Mouse (Mus musculus): ENCODE data around the gene Fam189a1. TPM values are rescaled to one million over a fixed set of nuclear protein-coding genes. Genes with fewer than 3 reads are reported as not detected.

Fam189a1 gene
- polyA plus RNA-seq, 1 experiment from 2014 or later, result 0.65 TPM

GRCm38 (mm10) chr7:64962128-64962527 lies 194.2 kb downstream of the Fam189a1 start:
- Histone ChIP-seq H3K9ac (ENCODE audit: low read depth, low read length) (no peak overlapping the region), H3K27ac (ENCODE audit: low read depth, low read length) (no peak overlapping the region), H3K4me1 (ENCODE audit: control insufficient read depth, insufficient read depth, low read length) (no peaks in the 10 kb centered on the region), H3K36me3 (ENCODE audit: control insufficient read depth, insufficient read depth, low read length) (no peaks in the 10 kb centered on the region), H3K9me3 (ENCODE audit: control insufficient read depth, low read length) (no peaks in the 10 kb centered on the region), H3K4me2 (replicated peaks; ENCODE audit: low read depth, low read length) (no peak overlapping the region), H3K4me3 (ENCODE audit: low read length) (no peak overlapping the region), H3K27me3 (ENCODE audit: control insufficient read depth, insufficient read depth, low read length) (no peaks in the 10 kb centered on the region)
- no peak for ATAC-seq (ENCODE audit: low FRiP score, low TSS enrichment)
- WGBS, result 90% methylated on average over 3 of the region's 3 CpGs

- H3K27ac ChIP-seq (ENCODE audit: low read depth, low read length), result no peak overlapping the region
- no peaks in the 10 kb centered on the region for H3K27me3 ChIP-seq (ENCODE audit: control insufficient read depth, insufficient read depth, low read length)
- H3K4me2 ChIP-seq (replicated peaks; ENCODE audit: low read depth, low read length), result no peak overlapping the region
- H3K4me3 ChIP-seq (ENCODE audit: low read length), result no peak overlapping the region
- no peaks in the 10 kb centered on the region for H3K36me3 ChIP-seq (ENCODE audit: control insufficient read depth, insufficient read depth, low read length)
- no peaks in the 10 kb centered on the region for H3K9me3 ChIP-seq (ENCODE audit: control insufficient read depth, low read length)
- no peaks in the 10 kb centered on the region for H3K4me1 ChIP-seq (ENCODE audit: control insufficient read depth, insufficient read depth, low read length)
- 39% methylated on average over 6 of the region's 6 CpGs for WGBS
- H3K9ac ChIP-seq (ENCODE audit: low read depth, low read length), result no peak overlapping the region
- no peak for ATAC-seq (ENCODE audit: low FRiP score, low TSS enrichment)
These were observed 197.3 kb downstream of the Fam189a1 start for GRCm38 (mm10) chr7:64959087-64959486.

GRCm38 (mm10) chr7:64952181-64952580 lies 204.2 kb downstream of the Fam189a1 start:
- WGBS, result 54% methylated on average over 2 of the region's 2 CpGs
- Histone ChIP-seq H3K4me2 (replicated peaks; ENCODE audit: low read depth, low read length) (no peak overlapping the region), H3K4me1 (ENCODE audit: control insufficient read depth, insufficient read depth, low read length) (no peaks in the 10 kb centered on the region), H3K27me3 (ENCODE audit: control insufficient read depth, insufficient read depth, low read length) (no peaks in the 10 kb centered on the region), H3K9ac (ENCODE audit: low read depth, low read length) (no peak overlapping the region), H3K36me3 (ENCODE audit: control insufficient read depth, insufficient read depth, low read length) (no peaks in the 10 kb centered on the region), H3K27ac (ENCODE audit: low read depth, low read length) (no peak overlapping the region), H3K9me3 (ENCODE audit: control insufficient read depth, low read length) (no peaks in the 10 kb centered on the region), H3K4me3 (ENCODE audit: low read length) (no peak overlapping the region)
- ATAC-seq (ENCODE audit: low FRiP score, low TSS enrichment), result no peak

- no peak for ATAC-seq (ENCODE audit: low FRiP score, low TSS enrichment)
- Histone ChIP-seq H3K9ac (ENCODE audit: low read depth, low read length) (no peak overlapping the region), H3K36me3 (ENCODE audit: control insufficient read depth, insufficient read depth, low read length) (no peaks in the 10 kb centered on the region), H3K4me3 (ENCODE audit: low read length) (no peak overlapping the region), H3K4me1 (ENCODE audit: control insufficient read depth, insufficient read depth, low read length) (no peaks in the 10 kb centered on the region), H3K27ac (ENCODE audit: low read depth, low read length) (no peak overlapping the region), H3K4me2 (replicated peaks; ENCODE audit: low read depth, low read length) (no peak overlapping the region), H3K9me3 (ENCODE audit: control insufficient read depth, low read length) (no peaks in the 10 kb centered on the region), H3K27me3 (ENCODE audit: control insufficient read depth, insufficient read depth, low read length) (no peaks in the 10 kb centered on the region)
- 63% methylated on average over 2 of the region's 2 CpGs for WGBS
These were observed 205.6 kb downstream of the Fam189a1 start for GRCm38 (mm10) chr7:64950771-64951099.

GRCm38 (mm10) chr7:64949910-64950770 lies 206.2 kb downstream of the Fam189a1 start:
- ATAC-seq (ENCODE audit: low FRiP score, low TSS enrichment), result no peak; the same call in 1 of the 2 replicates
- no peak overlapping the region for H3K4me2 ChIP-seq (replicated peaks; ENCODE audit: low read depth, low read length)
- 55% methylated on average over 12 of the region's 12 CpGs for WGBS

DNA sequence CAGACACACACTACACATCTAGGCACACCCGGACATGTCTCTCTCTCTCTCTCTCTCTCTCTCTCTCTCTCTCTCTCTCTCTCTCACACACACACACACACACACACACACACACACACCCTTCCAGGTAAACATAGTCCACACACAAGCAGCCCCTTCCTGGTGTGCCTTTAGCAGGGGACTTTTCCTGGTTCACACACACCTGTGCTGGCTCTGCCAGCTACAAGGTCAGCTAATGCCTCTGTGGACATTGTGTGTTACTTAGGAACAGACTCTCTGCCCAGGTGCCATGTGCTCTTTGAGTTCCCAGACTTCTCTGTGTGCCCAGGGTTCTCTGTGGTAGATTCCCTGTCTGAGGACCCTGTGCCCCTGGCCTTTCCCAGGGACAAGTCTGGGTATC lies 206.9 kb downstream of the Fam189a1 start:
- Histone ChIP-seq H3K4me3 (ENCODE audit: low read length) (no peak overlapping the region), H3K4me2 (replicated peaks; ENCODE audit: low read depth, low read length) (no peak overlapping the region), H3K9me3 (ENCODE audit: control insufficient read depth, low read length) (no peaks in the 10 kb centered on the region), H3K9ac (ENCODE audit: low read depth, low read length) (no peak overlapping the region), H3K4me1 (ENCODE audit: control insufficient read depth, insufficient read depth, low read length) (no peaks in the 10 kb centered on the region), H3K36me3 (ENCODE audit: control insufficient read depth, insufficient read depth, low read length) (no peaks in the 10 kb centered on the region), H3K27ac (ENCODE audit: low read depth, low read length) (no peak overlapping the region), H3K27me3 (ENCODE audit: control insufficient read depth, insufficient read depth, low read length) (no peaks in the 10 kb centered on the region)
- 72% methylated on average over 1 of the region's 1 CpGs for WGBS
- no peak for ATAC-seq (ENCODE audit: low FRiP score, low TSS enrichment)

More at GRCm38 (mm10) chr7:64949910-64950770, 206.2 kb downstream of the Fam189a1 start:
- Histone ChIP-seq H3K9me3 (ENCODE audit: control insufficient read depth, low read length) (no peaks in the 10 kb centered on the region), H3K9ac (ENCODE audit: low read depth, low read length) (no peak overlapping the region), H3K4me3 (ENCODE audit: low read length) (no peak overlapping the region), H3K27ac (ENCODE audit: low read depth, low read length) (no peak overlapping the region), H3K27me3 (ENCODE audit: control insufficient read depth, insufficient read depth, low read length) (no peaks in the 10 kb centered on the region), H3K4me1 (ENCODE audit: control insufficient read depth, insufficient read depth, low read length) (no peaks in the 10 kb centered on the region), H3K36me3 (ENCODE audit: control insufficient read depth, insufficient read depth, low read length) (no peaks in the 10 kb centered on the region)

GRCm38 (mm10) chr7:64944686-64945085 lies 211.7 kb downstream of the Fam189a1 start:
- no peak for ATAC-seq (ENCODE audit: low FRiP score, low TSS enrichment)
- Histone ChIP-seq H3K36me3 (ENCODE audit: control insufficient read depth, insufficient read depth, low read length) (no peaks in the 10 kb centered on the region), H3K4me2 (replicated peaks; ENCODE audit: low read depth, low read length) (no peak overlapping the region), H3K4me3 (ENCODE audit: low read length) (no peak overlapping the region), H3K27me3 (ENCODE audit: control insufficient read depth, insufficient read depth, low read length) (no peaks in the 10 kb centered on the region), H3K9me3 (ENCODE audit: control insufficient read depth, low read length) (no peaks in the 10 kb centered on the region), H3K9ac (ENCODE audit: low read depth, low read length) (no peak overlapping the region), H3K27ac (ENCODE audit: low read depth, low read length) (no peak overlapping the region), H3K4me1 (ENCODE audit: control insufficient read depth, insufficient read depth, low read length) (no peaks in the 10 kb centered on the region)
- WGBS, result 82% methylated on average over 5 of the region's 5 CpGs

DNA sequence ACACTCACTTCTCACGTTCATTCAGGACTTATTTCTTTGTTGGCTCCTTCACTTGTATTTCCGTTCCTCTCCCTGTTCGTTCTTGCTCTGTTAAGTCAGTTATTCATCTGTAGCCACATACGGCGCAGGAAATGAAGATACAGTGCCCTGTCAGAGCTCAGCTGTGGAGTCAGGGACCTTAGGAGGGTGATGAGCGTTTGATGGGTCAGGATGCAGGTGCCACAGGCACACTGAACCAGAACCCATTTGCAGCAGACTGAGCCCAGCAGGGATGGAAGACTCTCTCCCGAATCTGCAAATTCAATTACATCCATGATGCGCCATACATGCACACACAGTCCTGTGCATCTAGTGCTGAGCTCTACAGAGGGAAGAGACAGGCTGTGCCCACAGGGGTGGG lies 212.2 kb downstream of the Fam189a1 start:
- no peak overlapping the region for H3K4me2 ChIP-seq (replicated peaks; ENCODE audit: low read depth, low read length)
- no peak overlapping the region for H3K4me3 ChIP-seq (ENCODE audit: low read length)
- H3K27ac ChIP-seq (ENCODE audit: low read depth, low read length), result no peak overlapping the region
- ATAC-seq (ENCODE audit: low FRiP score, low TSS enrichment), result no peak
- no peak overlapping the region for H3K9ac ChIP-seq (ENCODE audit: low read depth, low read length)
- 70% methylated on average over 8 of the region's 8 CpGs for WGBS
- H3K27me3 ChIP-seq (ENCODE audit: control insufficient read depth, insufficient read depth, low read length), result no peaks in the 10 kb centered on the region
- no peaks in the 10 kb centered on the region for H3K9me3 ChIP-seq (ENCODE audit: control insufficient read depth, low read length)
- H3K4me1 ChIP-seq (ENCODE audit: control insufficient read depth, insufficient read depth, low read length), result no peaks in the 10 kb centered on the region
- H3K36me3 ChIP-seq (ENCODE audit: control insufficient read depth, insufficient read depth, low read length), result no peaks in the 10 kb centered on the region

DNA sequence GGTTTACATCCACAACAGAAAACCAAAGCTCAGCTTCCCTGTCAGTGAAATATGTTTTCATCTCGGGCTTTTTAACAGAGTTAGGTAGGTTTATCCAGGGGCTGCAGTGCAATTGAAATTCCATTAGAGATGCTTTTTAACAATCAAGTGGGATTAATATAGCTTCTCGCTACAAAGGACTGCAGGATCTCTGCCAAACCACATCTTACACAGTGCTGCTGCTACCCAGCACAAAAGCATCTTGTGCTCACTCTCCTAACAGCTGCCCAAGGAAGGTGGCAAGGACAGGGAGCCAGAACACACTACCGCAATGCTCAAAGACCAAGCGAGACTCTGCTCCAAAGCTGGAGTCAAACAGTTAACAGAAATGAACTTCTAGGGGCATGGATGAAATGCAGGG lies 219.4 kb downstream of the Fam189a1 start:
- Histone ChIP-seq H3K27ac (ENCODE audit: low read depth, low read length) (no peak overlapping the region), H3K9me3 (ENCODE audit: control insufficient read depth, low read length) (no peaks in the 10 kb centered on the region), H3K36me3 (ENCODE audit: control insufficient read depth, insufficient read depth, low read length) (no peaks in the 10 kb centered on the region), H3K4me1 (ENCODE audit: control insufficient read depth, insufficient read depth, low read length) (no peaks in the 10 kb centered on the region), H3K9ac (ENCODE audit: low read depth, low read length) (no peak overlapping the region), H3K4me3 (ENCODE audit: low read length) (no peak overlapping the region), H3K27me3 (ENCODE audit: control insufficient read depth, insufficient read depth, low read length) (no peaks in the 10 kb centered on the region), H3K4me2 (replicated peaks; ENCODE audit: low read depth, low read length) (no peak overlapping the region)
- 89% methylated on average over 4 of the region's 4 CpGs for WGBS
- no peak for ATAC-seq (ENCODE audit: low FRiP score, low TSS enrichment)
